Mouse (Mus musculus) B cell, adult 2 months (primary cell): ENCODE results near the gene Rtkn.

Source experiments
- DNase-seq, 2 experiments: peaks; one replicate each; pipeline ENCODE4 v3.0.0; 2022

Rtkn gene

DNA sequence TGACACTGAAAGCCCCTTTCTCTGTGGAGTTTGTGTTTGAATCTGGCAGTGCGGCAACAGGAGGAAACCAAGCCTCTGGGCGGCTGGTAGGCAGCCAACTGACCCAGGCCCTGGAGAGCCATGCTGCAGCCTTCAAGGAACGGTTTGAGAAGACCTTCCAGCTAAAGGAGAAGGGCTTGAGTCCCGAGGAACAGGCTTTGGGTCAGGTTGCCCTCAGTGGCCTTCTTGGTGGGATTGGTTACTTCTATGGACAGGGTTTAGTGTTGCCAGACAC is 18.2 kb upstream of the Rtkn start:
- no peak for DNase-seq

DNA sequence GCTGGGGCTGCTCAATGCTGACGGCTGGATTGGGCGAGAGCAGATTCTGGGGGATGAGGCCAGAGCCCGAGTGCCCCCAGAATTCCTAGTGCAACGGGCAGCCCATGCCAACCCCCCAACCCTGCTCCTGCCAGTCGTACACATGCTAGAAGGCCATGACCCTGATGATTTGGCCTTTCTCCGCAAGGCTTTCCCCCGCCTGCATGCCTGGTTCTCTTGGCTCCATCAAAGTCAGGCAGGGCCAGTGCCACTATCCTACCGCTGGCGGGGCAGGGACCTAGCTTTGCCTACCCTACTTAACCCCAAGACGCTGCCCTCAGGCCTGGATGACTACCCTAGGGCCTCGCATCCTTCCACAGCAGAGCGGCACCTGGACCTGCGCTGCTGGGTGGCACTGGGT is 17.6 kb upstream of the Rtkn start:
- no peak for DNase-seq

DNA sequence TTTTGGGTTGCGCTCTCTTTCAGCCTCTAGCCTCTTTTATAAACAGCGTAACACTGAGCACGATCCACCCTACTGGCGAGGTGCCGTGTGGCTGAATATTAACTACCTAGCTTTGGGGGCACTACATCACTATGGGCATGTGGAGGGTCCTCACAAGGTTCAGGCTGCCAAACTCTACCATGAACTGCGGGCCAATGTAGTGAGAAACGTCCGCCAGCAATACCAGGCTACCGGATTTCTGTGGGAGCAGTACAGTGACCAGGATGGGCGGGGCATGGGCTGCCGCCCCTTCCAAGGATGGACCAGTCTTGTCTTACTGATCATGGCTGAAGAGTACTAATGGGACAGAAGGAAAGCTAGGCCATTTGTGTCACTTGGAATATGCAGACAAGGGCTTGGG is 16.9 kb upstream of the Rtkn start:
- DNase-seq: no peak

DNA sequence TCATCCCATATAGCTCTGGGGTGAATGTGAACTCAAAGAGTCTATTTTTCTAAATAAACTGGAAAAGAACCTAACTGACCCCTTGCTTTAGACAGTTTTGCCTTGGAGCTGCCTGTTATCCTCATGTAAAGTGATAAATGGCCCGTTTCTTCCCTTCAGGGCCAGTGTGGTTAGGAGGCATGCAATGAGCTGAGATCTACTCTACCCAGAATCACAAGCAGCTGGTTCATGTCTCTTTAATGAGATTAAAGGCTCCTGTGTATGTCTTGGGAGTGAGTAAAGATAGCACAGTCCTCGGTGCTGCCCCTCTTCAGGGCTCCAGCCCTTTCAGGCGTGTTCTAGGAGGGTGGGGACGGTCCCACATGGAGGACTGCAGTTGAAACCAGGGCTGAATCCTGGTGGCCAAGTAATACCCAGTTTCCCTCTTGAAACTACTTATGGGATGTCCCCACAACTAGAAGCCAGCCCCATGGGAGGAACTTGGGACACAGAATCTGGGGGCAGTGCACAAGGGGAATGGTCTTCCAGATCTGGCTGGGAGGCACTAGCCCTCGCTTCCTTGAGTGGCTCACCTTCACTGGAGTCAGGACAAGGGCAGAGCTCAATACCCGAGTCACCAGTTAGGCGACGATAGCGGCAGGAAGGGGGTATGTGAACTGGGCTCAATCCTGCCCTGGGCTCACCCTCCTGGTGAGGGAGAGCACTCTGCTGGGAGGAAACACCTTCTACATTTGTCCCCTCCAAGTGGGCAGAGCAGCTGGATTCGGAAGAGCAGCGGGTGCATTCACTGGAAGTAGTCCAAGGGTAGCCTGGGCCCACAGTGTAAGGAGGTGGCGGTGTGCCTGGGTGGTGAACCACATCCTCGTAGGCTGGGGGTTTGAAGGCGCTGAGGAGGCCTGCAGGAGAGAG is 16.2 kb upstream of the Rtkn start:
- DNase-seq: no peak

DNA sequence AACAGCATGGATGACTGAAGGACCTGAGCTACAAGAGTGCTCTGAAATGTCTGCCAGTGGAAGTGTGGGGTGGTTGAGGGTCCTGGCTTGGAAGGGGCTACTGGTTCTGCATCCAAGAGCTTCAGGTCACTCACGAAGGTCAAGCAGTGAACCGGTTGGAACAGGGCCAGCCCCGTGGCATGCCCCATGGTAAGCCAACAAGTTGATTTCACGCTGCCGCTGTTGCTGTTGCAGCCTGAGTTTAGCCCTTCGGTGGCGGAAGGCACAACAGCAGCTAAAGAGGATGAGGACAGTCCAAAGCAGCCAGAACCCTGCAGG is 15.6 kb upstream of the Rtkn start:
- DNase-seq: no peak

DNA sequence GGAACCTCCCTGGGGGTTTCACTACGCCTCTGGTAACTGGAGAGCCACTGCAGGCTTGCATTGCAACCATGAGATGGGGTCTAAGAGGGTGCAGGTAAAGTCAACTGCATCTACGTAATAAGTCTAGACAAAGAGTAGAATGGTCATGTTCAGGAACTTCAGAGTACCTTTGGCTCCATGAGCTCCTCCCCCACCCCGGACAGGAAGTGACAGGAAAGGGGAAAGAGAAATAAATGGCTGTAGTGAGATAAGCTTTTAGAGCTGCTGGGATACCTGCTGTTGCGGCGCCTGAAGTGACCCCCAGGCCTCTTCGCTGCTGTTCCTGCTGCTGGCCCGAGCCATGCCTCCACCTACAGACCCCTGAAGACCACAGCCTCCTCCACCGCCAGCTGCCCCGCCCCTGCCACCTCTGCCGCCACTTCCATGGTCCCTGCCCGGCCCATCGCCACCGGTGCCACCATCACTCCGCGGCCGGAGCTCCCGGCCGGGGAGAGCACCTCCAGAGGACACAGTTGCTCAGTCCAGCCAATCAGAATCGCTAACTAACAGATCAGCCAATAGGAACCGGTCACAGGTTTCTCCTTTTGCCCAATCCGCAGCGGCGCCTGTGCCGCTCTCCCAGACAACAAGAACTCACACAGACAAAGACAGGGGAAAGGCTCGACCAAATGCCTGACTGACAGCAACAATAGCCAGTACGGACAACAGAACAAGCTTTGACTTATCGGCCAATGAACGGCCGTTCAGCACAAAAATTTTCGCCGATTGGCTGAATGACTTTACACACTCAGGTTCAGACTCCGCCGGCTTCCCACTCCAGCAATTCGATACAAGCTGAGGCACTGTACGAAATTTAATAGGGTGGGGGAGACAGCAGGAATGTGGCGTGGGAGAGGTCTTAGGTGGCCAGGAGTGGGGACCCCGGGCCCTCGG is 14.1 kb upstream of the Rtkn start, which contains the start of gene Wbp1:
Wbp1 (minus strand) TSS at position 630 of the 933 bp plus-strand sequence.
- peak; percentile 85 to 87 for DNase-seq

DNA sequence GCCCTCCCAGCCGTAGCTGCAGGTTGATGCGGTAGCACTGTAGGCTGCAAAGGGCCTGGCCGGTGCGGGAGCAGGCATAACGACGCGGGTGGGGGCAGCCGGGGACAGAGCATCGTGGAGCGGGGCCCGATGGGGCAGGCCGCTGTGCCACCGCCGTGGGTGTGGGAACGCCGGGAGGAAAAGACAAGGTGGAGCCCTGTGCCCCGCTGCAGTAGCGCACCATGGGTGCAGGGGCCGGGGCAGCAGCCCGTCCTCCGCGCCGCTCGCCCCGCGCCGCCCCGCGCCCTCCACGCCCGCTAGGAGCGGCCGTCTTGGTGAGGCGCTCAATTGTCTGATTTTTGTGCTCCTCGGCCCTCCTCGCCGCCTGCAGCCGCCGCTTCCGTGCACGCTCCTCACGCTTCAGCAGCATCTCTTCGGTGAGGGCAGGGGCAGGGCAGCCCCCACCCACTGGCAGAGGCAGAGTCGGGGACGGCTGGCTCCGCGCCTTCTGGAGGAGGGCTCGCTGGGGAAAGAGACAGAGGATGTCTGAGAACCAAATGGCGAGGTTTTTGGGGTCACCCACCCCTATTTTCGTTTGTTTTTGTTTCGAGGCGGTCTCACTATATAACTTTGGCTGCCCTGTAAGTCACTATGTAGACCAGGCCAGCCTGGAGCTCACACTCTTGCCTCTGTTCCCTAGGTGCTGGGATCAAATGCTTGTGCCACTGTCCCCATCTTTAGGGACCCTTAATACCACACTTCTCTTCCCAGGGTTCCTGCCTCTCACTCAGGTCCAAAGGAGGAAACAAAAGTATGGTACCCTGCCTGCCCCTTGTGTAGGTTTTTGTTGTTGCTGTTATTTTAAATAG is 13.2 kb upstream of the Rtkn start:
- peak in 1 of 2 experiments; percentile 26 for DNase-seq

DNA sequence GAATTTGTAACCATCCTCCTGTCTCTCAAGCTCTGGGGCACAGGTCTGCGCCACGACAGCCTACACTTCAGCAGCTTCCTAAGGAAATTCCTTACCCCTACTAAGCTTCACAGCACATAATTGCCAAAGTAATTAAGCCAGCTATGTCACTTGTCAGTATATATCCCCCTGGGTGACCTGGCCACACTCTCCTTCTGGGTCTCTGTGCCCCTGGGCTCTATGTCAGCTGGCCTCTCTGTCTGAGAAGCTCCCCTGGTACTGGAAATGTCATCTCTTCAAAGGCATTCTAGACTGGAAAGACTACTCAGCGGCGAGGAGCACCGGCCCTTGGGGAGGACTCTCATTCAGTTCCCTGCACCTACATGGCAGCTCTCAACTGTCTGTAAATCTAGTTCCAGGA is 12.3 kb upstream of the Rtkn start:
- DNase-seq: no peak

DNA sequence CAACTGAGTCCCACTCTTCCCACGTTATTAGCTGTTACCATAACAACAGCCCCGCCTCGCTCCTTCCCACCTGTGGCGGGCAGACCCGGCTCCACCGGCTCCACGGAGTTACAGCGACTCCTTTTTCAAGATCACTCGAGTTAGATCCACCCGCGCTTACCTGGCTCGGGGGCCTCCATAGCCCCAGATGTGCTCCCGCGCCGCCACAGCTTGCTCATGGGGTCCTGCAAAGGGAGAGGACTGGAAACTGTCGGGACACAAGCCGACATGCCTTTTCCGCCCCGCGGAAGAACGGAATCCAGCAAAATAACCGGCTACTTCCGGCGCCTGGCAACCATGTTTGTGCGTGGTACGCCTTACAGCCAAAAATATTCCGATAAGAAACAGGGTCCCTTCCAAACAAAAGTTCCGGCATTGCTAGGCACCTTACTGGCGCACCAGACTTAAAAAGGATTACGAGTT is 10.4 kb upstream of the Rtkn start:
- DNase-seq: peak; percentile 94 to 95

DNA sequence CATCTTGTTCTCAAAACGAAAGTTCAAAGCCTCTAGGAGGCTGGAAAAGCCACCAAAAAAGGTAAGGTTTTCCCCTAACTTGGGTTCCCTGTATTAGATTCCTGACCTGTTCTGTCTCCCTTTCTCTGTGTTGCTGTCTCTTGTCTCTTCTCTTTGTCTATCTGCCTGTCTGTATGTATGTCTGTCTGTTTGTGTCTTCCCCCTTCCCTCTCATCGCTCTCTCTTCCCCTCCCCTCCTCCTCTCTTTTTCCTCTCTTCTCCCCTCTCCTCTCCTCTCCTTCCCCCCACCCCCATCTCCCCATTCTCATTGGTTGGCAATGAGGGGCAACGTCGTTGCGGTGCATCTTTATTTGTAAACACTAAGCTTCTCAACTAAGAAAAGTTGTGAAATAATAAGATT is 9.9 kb upstream of the Rtkn start, which contains the start of gene Ino80b:
Ino80b (minus strand) TSS at position 101 of the 400 bp plus-strand sequence.
- no peak for DNase-seq

DNA sequence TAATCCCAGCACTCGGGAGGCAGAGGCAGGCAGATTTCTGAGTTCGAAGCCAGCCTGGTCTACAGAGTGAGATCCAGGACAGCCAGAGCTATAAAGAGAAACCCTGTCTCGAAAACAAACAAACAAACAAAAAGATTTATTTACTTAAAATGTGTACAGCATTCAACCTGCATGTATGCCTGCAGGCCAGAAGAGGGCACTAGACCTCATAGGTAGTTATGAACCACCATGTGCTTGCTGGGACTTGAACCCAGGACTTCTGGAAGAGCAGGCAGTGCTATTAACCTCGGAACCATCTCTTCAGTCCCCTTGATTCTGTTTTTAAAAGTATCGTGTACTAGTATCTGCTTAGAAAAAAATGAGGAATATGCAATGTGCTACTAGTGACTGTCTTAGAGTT is 7.8 kb upstream of the Rtkn start:
- DNase-seq: no peak

DNA sequence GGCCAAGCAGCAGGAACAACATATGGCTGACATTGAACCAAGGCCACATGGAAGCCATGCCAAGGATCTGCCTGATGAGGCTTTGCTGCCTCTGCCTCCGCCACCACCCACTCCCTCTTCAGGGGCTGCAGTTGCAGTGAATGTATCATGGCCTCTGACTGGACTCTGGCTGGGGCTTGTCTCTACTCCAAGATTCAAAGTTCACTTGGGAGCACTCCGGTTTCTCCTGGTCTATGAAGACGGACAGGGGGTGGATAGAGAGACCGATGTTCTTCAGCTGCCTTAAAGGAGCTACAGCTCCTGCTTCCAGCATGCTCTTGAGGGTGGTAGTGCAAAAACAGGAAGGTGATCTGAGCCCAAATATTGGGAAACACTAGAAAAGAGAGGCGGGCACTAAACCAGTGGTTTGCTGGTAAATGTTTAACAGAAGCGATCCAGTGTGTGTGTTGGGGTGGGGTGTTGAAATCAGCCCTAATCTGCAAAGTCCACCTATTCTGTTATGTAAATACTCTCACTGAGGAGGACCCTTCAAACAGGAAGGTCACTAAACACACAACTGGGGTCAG is 3.7 kb upstream of the Rtkn start:
- no peak for DNase-seq

DNA sequence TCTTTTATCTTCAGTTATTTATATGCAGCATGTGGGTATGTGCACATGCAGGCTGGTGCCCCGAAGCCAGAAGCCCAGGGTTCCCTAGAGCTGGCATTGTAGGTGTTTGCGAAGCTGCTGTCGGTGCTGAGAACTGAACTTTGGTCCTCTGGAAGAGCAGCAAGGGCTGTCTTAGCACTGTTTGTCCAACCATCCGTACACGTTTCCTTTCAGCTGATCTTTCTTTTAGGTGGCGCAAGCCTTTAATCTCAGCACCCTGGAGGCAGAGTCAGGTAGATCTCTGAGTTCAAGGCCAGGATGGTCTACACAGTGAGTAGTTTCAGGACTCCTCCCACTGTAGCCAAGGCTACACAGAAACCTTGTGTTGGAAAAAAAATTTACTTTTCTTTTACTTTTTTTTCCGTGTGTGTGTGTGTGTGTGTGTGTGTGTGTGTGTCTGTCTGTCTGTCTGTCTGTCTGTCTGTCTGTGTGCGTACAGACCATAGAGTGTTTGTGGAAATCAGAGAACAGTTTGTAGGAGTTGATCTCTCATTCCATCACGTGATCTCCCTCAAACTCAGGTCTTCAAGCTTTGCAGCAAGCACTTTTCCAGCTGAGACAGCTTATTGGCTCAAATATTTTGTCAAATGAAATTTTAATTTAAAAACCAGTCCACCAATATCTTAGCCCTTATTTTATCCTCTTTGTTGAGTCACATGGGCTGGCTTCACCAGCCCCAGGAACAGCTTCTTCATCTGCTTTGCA is 2.9 kb upstream of the Rtkn start:
- DNase-seq: no peak

DNA sequence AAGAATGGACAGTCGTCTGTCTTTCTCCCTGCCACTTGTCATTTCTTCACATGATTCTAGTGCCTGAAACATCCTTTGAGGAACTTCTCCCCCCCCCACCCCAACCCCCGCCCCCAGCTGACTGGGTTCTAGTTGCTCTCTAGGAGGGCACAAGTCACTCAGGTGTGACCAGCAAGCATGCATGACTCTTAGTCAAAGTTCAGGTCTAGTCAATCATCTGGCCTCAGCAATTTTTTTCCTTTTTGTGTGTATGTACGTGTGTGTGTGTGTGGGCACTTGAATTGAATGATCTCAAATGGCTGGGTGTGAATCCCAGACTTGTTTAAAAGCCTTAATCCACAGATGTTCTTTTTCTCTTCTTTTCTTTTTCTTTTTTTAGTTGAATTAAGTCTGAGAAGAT is 1.0 kb upstream of the Rtkn start:
- no peak for DNase-seq

DNA sequence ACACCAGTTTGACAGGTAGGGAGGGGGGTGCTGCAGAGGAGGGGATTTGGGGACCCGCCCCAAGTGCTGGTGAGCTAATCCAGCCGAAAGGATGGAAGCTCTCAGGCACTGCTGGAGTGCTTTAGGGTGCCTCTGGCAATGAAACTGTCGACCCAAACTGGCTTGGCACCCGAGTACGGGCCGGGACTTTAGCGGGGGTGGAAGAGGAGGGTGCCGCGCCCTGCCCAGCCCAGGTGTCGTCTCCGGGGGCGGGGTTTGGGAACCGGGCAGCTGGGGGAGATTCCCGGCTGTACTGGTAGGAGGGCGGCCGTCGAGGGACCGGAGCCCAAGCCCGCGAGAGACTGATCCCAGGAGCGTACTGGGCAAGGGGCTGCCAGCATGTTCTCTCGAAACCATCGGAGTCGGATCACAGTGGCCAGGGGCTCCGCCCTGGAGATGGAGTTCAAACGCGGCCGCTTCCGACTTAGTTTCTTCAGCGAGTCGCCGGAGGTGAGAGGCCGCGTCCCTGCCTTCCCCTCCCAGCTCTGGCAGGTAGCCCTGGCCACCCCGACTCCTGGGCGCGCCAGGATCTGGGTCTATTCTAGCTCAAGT is 403 bp downstream of the Rtkn start:
- DNase-seq: no peak

DNA sequence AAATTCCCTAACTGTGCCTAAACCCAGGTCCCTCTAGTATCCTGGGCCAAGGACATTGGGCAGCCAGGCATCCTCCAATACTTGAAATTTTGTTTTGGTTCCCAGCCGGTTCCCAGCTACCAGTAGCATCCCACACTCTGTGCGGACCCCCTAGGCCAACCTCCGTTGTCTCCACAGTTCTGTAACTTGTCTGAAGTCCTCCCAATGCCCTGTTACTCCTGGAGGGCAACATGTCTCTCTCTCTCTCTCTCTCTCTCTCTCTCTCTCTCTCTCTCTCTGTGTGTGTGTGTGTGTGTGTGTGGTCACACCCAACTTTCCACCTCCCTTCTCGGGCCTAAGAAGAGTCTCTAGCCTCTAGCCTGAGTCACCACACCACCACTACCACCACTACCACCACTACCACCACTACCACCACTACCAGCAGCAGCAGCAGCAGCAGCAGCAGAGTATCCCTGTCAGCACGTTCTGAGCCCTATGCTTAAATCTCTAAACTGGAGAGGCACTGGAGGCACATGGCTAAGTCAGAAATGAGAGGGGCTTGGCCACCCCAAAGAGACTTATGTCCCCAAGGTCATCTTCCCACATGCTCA is 1.1 kb downstream of the Rtkn start:
- no peak for DNase-seq

DNA sequence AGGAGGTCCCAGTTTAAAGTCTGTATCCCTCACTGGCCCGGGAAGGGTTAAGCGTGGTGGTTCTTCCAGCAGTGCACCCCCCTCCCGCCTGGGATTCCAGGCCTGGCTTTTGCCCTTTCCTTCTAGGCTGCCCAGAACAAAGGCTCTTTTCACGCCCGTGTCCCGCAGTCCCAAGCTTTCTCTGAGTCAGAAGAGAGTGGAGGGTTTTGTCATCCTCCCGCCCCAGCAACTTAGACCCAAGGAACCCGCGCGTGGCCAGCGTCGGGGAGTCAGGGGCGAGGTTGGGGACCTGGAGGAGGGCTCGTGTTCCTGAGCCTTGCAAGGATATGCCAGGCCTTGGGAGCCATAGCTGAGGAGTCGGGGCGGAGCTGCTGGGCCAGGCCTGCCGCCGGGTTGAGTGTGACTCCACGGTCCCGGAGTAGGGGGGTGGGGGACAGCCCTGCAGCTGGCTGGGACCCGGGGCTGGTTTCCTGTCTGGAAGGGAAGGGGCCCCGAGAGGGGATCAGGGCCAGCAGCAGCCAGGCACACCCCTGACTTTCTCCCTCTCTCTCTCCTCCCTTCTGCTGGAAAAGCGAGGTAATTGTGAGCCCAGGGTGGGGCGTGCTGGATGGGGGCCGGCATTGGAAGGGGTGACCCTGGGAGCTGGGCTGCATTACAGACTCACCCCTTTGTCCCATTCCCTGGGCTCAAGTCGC is 1.8 kb downstream of the Rtkn start:
- no peak for DNase-seq

DNA sequence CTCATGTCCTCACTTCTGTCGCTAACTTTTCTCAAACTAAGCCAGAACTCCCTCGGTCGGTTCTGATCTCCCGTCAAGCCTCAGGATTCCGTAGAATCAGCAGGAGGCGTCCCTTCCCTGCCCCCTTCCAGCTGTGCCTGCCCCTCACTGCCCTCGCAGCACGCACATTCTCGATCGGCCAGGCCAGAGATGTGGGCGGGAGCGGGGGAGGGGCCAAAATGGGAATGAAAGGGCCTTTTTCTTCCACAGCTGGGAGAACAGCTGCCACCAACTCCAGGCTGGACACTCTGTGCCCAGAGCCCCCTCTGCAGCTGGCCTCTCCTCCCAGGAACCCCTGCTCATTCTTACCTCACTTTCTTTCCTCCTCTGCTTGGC is 2.3 kb downstream of the Rtkn start:
- DNase-seq: no peak

DNA sequence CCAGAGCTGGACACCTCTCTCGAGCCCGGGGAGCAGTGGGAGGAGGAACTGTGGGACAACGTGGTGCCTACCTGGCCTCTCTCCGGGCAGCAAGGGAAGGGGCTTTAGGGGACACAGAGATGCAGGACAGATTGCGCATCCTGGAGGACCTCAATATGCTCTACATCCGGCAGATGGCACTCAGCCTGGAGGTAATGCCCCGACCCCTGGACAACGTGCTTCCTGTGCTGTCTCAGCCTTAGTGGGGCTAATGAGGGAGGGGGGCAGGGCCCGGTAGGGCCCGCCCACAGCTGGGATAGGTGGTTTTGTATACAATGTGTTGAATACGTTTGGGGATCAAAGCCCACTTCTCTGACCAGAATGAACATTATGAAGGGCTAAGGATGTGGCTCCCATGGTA is 2.8 kb downstream of the Rtkn start:
- no peak for DNase-seq

DNA sequence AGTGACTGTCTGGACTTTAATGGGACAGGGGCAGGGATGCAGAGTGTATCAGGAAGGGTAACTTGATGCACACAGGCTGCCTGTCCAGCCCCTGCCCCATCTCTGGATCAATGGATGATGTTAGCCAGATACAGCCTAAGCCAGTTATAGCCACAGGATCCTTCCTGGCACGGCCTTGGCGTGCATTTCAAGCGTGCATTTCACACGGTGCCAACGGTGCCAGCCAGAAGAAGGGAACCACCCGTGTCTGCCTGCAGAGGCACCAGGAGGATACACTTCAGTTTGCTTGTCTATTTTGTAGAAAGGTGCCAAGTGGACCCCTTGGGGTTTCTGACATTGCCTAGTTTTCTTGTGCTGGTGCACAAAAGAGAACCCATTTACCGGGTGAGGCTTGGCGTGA is 4.8 kb downstream of the Rtkn start:
- DNase-seq: no peak

DNA sequence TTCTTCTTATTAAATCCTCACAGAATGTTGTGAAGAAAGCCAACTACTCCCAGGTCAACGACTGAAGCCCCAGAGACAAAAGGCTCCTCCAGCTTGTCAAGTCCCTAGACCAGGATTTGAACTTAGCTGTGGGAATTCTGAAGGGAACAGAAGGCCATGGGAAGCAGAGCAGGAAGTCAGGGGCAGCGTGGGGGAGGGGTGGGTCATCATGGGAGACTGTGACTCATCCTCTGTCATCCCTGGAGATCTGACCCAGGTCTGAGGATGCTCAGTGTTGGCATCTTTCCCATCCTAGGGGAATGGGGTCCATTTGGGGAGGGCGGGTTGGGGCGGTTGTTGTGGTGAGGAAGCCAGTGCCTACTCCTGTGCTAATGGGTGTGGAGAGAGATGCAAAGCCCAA is 6.4 kb downstream of the Rtkn start:
- DNase-seq: no peak
